ENCODE assay signal across 10 mouse cellular contexts in genomic region chr5:141379836-141380773, GRCm38 (mm10).
A peak's percentile ranks its signal among the peaks of the same experiment; 100 is the strongest.
DNase-seq lines count a peak whose midpoint lies in the region; ATAC-seq and TF ChIP-seq lines count a peak whose summit lies in the region.
"Had no signal": no experiment of that assay in that cellular context is flagged by ENCODE, and none has a peak within 500 bp of the region (broad histone marks: within the 10 kb centered on the region; RNA-seq: fewer than 3 reads in every experiment).

No protein-coding gene starts in this region.

- no peak overlapping the region for H3K9ac ChIP-seq in midbrain, embryonic 13.5 days (replicated peaks)
- no peak overlapping the region for H3K9ac ChIP-seq in midbrain, postnatal 0 days (replicated peaks; ENCODE audit: low read length, poor library complexity, severe bottlenecking)
- no peak overlapping the region for H3K9ac ChIP-seq in embryonic facial prominence, embryonic 13.5 days
- no peak overlapping the region for H3K9ac ChIP-seq in intestine, embryonic 14.5 days (ENCODE audit: low read length)
- peak overlapping the region; percentile 17; the same call in 1 of the 2 replicates for H3K9ac ChIP-seq in neural tube, embryonic 13.5 days

- peaks cover 27% of the 10 kb centered on the region for H3K4me1 ChIP-seq in midbrain, embryonic 13.5 days (replicated peaks)
- H3K4me1 ChIP-seq in midbrain, postnatal 0 days (ENCODE audit: insufficient read depth, low read length), result no peaks in the 10 kb centered on the region; the same call in 1 of the 2 replicates
- H3K4me1 ChIP-seq in embryonic facial prominence, embryonic 13.5 days, result peaks cover 16% of the 10 kb centered on the region
- H3K4me1 ChIP-seq in intestine, embryonic 14.5 days (replicated peaks; ENCODE audit: control insufficient read depth, insufficient read depth, low read length), result peaks cover 23% of the 10 kb centered on the region
- peaks cover 28% of the 10 kb centered on the region for H3K4me1 ChIP-seq in neural tube, embryonic 13.5 days (replicated peaks)

- no peak for DNase-seq in midbrain, postnatal 0 days (ENCODE audit: low spot score)
- DNase-seq in intestine, embryonic 14.5 days (ENCODE audit: low spot score), result no peak
- no peak for DNase-seq in right cerebral cortex, adult 2 months (ENCODE audit: low spot score in 2 of 2)
- DNase-seq in ovary, postnatal 14 days (ENCODE audit: low spot score), result no peak
- DNase-seq in T-cell, adult 2 months (ENCODE audit: low spot score), result no peak
- DNase-seq: adrenal gland, postnatal 36 days; lung, adult 18-20 months had no signal

- H3K36me3 ChIP-seq in midbrain, embryonic 13.5 days, result no peaks in the 10 kb centered on the region
- H3K36me3 ChIP-seq in midbrain, postnatal 0 days (ENCODE audit: insufficient read depth, low read length), result no peaks in the 10 kb centered on the region
- no peaks in the 10 kb centered on the region for H3K36me3 ChIP-seq in embryonic facial prominence, embryonic 13.5 days
- no peaks in the 10 kb centered on the region for H3K36me3 ChIP-seq in intestine, embryonic 14.5 days (ENCODE audit: control insufficient read depth, insufficient read depth, low read length)
- H3K36me3 ChIP-seq in neural tube, embryonic 13.5 days, result no peaks in the 10 kb centered on the region

- H3K9me3 ChIP-seq in midbrain, embryonic 13.5 days, result no peaks in the 10 kb centered on the region
- no peaks in the 10 kb centered on the region for H3K9me3 ChIP-seq in midbrain, postnatal 0 days (ENCODE audit: low read length)
- no peaks in the 10 kb centered on the region for H3K9me3 ChIP-seq in embryonic facial prominence, embryonic 13.5 days
- H3K9me3 ChIP-seq in intestine, embryonic 14.5 days (ENCODE audit: control insufficient read depth, low read length), result no peaks in the 10 kb centered on the region
- H3K9me3 ChIP-seq in neural tube, embryonic 13.5 days, result no peaks in the 10 kb centered on the region

- peak overlapping the region; percentile 51; the same call in 1 of the 2 replicates for H3K27ac ChIP-seq in midbrain, embryonic 13.5 days
- no peak overlapping the region for H3K27ac ChIP-seq in midbrain, postnatal 0 days (ENCODE audit: low read depth, low read length)
- peak overlapping the region; percentile 68 for H3K27ac ChIP-seq in embryonic facial prominence, embryonic 13.5 days
- peak overlapping the region; percentile 62; the same call in 1 of the 2 replicates for H3K27ac ChIP-seq in intestine, embryonic 14.5 days (ENCODE audit: low read depth)
- peak overlapping the region; percentile 75 for H3K27ac ChIP-seq in neural tube, embryonic 13.5 days (replicated peaks)

- 49% methylated on average over 9 of the region's 9 CpGs for WGBS in midbrain, embryonic 13.5 days
- WGBS in midbrain, postnatal 0 days, result 51% methylated on average over 9 of the region's 9 CpGs
- WGBS in embryonic facial prominence, embryonic 13.5 days, result 35% methylated on average over 9 of the region's 9 CpGs
- 37% methylated on average over 9 of the region's 9 CpGs for WGBS in intestine, embryonic 14.5 days
- 30% methylated on average over 9 of the region's 9 CpGs for WGBS in neural tube, embryonic 13.5 days

- no peak overlapping the region for H3K4me2 ChIP-seq in midbrain, embryonic 13.5 days (replicated peaks)
- no peak overlapping the region for H3K4me2 ChIP-seq in midbrain, postnatal 0 days (ENCODE audit: low read depth, low read length, poor library complexity, severe bottlenecking)
- no peak overlapping the region for H3K4me2 ChIP-seq in embryonic facial prominence, embryonic 13.5 days
- H3K4me2 ChIP-seq in intestine, embryonic 14.5 days (ENCODE audit: low read length), result peak overlapping the region; percentile 27; the same call in 1 of the 2 replicates
- no peak overlapping the region for H3K4me2 ChIP-seq in neural tube, embryonic 13.5 days

- no peaks in the 10 kb centered on the region for H3K27me3 ChIP-seq in midbrain, embryonic 13.5 days
- no peaks in the 10 kb centered on the region for H3K27me3 ChIP-seq in midbrain, postnatal 0 days (ENCODE audit: insufficient read depth, low read length)
- no peaks in the 10 kb centered on the region for H3K27me3 ChIP-seq in embryonic facial prominence, embryonic 13.5 days
- no peaks in the 10 kb centered on the region for H3K27me3 ChIP-seq in intestine, embryonic 14.5 days (replicated peaks; ENCODE audit: control insufficient read depth, insufficient read depth, low read length)
- no peaks in the 10 kb centered on the region for H3K27me3 ChIP-seq in neural tube, embryonic 13.5 days

- TF ChIP-seq CTCF in midbrain, postnatal 0 days (IDR thresholded peaks at IDR 0.05), result no peak

- ATAC-seq in midbrain, embryonic 13.5 days, result peak; percentile 62
- ATAC-seq in midbrain, postnatal 0 days (ENCODE audit: low FRiP score), result no peak
- ATAC-seq in embryonic facial prominence, embryonic 13.5 days (ENCODE audit: insufficient number of reproducible peaks, insufficient read depth, low FRiP score, low TSS enrichment, low read depth), result peak; percentile 81; the same call in 1 of the 2 replicates
- 0 out of 2 replicates have a peak, but pooled peaks have one; percentile 40 for ATAC-seq in intestine, embryonic 14.5 days (replicated peaks; ENCODE audit: low FRiP score, low TSS enrichment, low read depth)
- ATAC-seq in neural tube, embryonic 13.5 days (ENCODE audit: low read depth), result peak; percentile 74

- no peak overlapping the region for H3K4me3 ChIP-seq in midbrain, embryonic 13.5 days (replicated peaks)
- no peak overlapping the region for H3K4me3 ChIP-seq in midbrain, postnatal 0 days (ENCODE audit: low read depth, low read length)
- no peak overlapping the region for H3K4me3 ChIP-seq in embryonic facial prominence, embryonic 13.5 days
- H3K4me3 ChIP-seq in intestine, embryonic 14.5 days (ENCODE audit: low read depth, low read length), result no peak overlapping the region
- H3K4me3 ChIP-seq in neural tube, embryonic 13.5 days, result no peak overlapping the region
